Mouse (Mus musculus): ENCODE results near the gene Rnf130. TPM values are rescaled to one million over a fixed set of nuclear protein-coding genes. Genes with fewer than 3 reads are reported as not detected.
"Not testable (repeated sequence)": the region's sequence is repeated elsewhere in the genome, so short reads cannot be mapped to it uniquely, and the experiment has no call there.

The Rnf130 gene
- total RNA-seq, 4 experiments from 2014 or later, result 75.8 to 95.8 (median 84.2) TPM

- DNase-seq (ENCODE audit: low spot score in 2 of 2), result no peak
Observed at GRCm38 (mm10) chr11:50081365-50082190, 56.4 kb downstream of the Rnf130 start.

- DNase-seq (ENCODE audit: low spot score in 2 of 2), result no peak
Observed at GRCm38 (mm10) chr11:50086211-50086610, 61.1 kb downstream of the Rnf130 start.

GRCm38 (mm10) chr11:50089840-50090239 is 64.7 kb downstream of the Rnf130 start:
- no peak for DNase-seq (ENCODE audit: low spot score in 2 of 2)

- DNase-seq (ENCODE audit: low spot score in 2 of 2), result no peak
Observed at GRCm38 (mm10) chr11:50090982-50091675, 66.0 kb downstream of the Rnf130 start.

- DNase-seq (ENCODE audit: low spot score in 2 of 2), result no peak
Observed at GRCm38 (mm10) chr11:50091681-50092080, 66.5 kb downstream of the Rnf130 start.

GRCm38 (mm10) chr11:50095661-50096060 is 70.5 kb downstream of the Rnf130 start:
- no peak for DNase-seq (ENCODE audit: low spot score in 2 of 2)

GRCm38 (mm10) chr11:50097091-50097490 is 71.9 kb downstream of the Rnf130 start:
- no peak for DNase-seq (ENCODE audit: low spot score in 2 of 2)

- no peak for DNase-seq (ENCODE audit: low spot score in 2 of 2)
Observed at GRCm38 (mm10) chr11:50098961-50099481, 73.9 kb downstream of the Rnf130 start.

GRCm38 (mm10) chr11:50099692-50100091 is 74.5 kb downstream of the Rnf130 start:
- no peak for DNase-seq (ENCODE audit: low spot score in 2 of 2)

- no peak for DNase-seq (ENCODE audit: low spot score in 2 of 2)
Observed at GRCm38 (mm10) chr11:50100548-50101307, 75.6 kb downstream of the Rnf130 start.

- DNase-seq (ENCODE audit: low spot score in 2 of 2), result not testable (repeated sequence)
Observed at GRCm38 (mm10) chr11:50101962-50102361, 76.8 kb downstream of the Rnf130 start.

- no peak for DNase-seq (ENCODE audit: low spot score in 2 of 2)
Observed at GRCm38 (mm10) chr11:50104016-50104415, 78.9 kb downstream of the Rnf130 start.

- no peak for DNase-seq (ENCODE audit: low spot score in 2 of 2)
Observed at GRCm38 (mm10) chr11:50105237-50105636, 80.1 kb downstream of the Rnf130 start.

GRCm38 (mm10) chr11:50106024-50106423 is 80.9 kb downstream of the Rnf130 start:
- no peak for DNase-seq (ENCODE audit: low spot score in 2 of 2)

GRCm38 (mm10) chr11:50108823-50109244 is 83.7 kb downstream of the Rnf130 start:
- no peak for DNase-seq (ENCODE audit: low spot score in 2 of 2)

- peak in 1 of 2 experiments; percentile 44 for DNase-seq (ENCODE audit: low spot score in 2 of 2)
Observed at GRCm38 (mm10) chr11:50114329-50114728, 89.2 kb downstream of the Rnf130 start.

GRCm38 (mm10) chr11:50122631-50123081 is 97.5 kb downstream of the Rnf130 start:
- no peak for DNase-seq (ENCODE audit: low spot score in 2 of 2)

- DNase-seq (ENCODE audit: low spot score in 2 of 2), result no peak
Observed at GRCm38 (mm10) chr11:50127781-50128180, 102.6 kb downstream of the Rnf130 start.

GRCm38 (mm10) chr11:50130811-50131766 is 105.9 kb downstream of the Rnf130 start, which contains the start of gene Tbc1d9b:
Tbc1d9b (plus strand) TSS chr11:50131396.
- DNase-seq (ENCODE audit: low spot score in 2 of 2), result peak; percentile 81 to 90

- no peak for DNase-seq (ENCODE audit: low spot score in 2 of 2)
Observed at GRCm38 (mm10) chr11:50131801-50132201, 106.7 kb downstream of the Rnf130 start.

All from layer of hippocampus, adult 8-10 months (tissue).